Mouse (Mus musculus) CH12.LX (cell line): ENCODE data around the gene Csrp1. TPM values are rescaled to one million over a fixed set of nuclear protein-coding genes. Genes with fewer than 3 reads are reported as not detected.

Source experiments
- DNase-seq: peaks from one replicate; pipeline ENCODE4 v3.0.0-alpha.2; 2013; ENCODE audit errors: extremely low read depth
- H3K27ac ChIP-seq: 2 replicates; pipeline ENCODE4 v1.5.1; 2012; ENCODE audit warnings: low read depth, mild to moderate bottlenecking, control low read depth, moderate library complexity; ENCODE audit not compliant: insufficient read depth
- H3K27me3 ChIP-seq: replicated peaks from 2 replicates; pipeline ENCODE3; 2012; ENCODE audit warnings: inconsistent platforms
- H3K36me3 ChIP-seq, 2 experiments: replicated peaks in 1 of 2; 2 replicates each; pipeline versions ENCODE3 to v1.6.1; 2012; ENCODE audit warnings: inconsistent platforms in 1 of 2, low read length in 1 of 2, mild to moderate bottlenecking in 1 of 2, mixed read lengths in 1 of 2, moderate library complexity in 1 of 2; ENCODE audit not compliant: control insufficient read depth in 1 of 2, insufficient read depth in 1 of 2
- H3K4me1 ChIP-seq, 2 experiments: 2 replicates each; pipeline ENCODE4 v1.6.1; 2012; ENCODE audit warnings: inconsistent platforms in 1 of 2, moderate library complexity in 1 of 2; ENCODE audit not compliant: insufficient read depth in 2 of 2, control insufficient read depth in 1 of 2
- H3K4me2 ChIP-seq: 2 replicates; pipeline ENCODE4 v1.6.1; 2012; ENCODE audit warnings: low read depth, mild to moderate bottlenecking, control low read depth; ENCODE audit not compliant: poor library complexity, insufficient read depth, severe bottlenecking
- H3K4me3 ChIP-seq, 3 experiments: fragments of 150-350 bp in 1 of 3; sonication (generic) in 1 of 3; replicated peaks in 1 of 3; 2 replicates each; pipeline versions ENCODE3 to v1.5.1; 2011 to 2012; ENCODE audit warnings: low read depth in 2 of 3, low read length in 2 of 3, mild to moderate bottlenecking in 2 of 3, moderate library complexity in 2 of 3, control low read depth in 1 of 3, improper control_type of control experiment in 1 of 3, inconsistent platforms in 1 of 3, mixed read lengths in 1 of 3; ENCODE audit not compliant: poor library complexity in 1 of 3
- H3K79me2 ChIP-seq: replicated peaks from 2 replicates; pipeline ENCODE4 v1.6.1; 2012; ENCODE audit warnings: mild to moderate bottlenecking, moderate library complexity; ENCODE audit not compliant: control insufficient read depth, poor library complexity, insufficient read depth, severe bottlenecking; ENCODE audit errors: extremely low read depth
- H3K9ac ChIP-seq: 2 replicates; pipeline ENCODE4 v1.6.1; 2012; ENCODE audit warnings: low read depth, mild to moderate bottlenecking, control low read depth, moderate library complexity; ENCODE audit not compliant: insufficient read depth
- H3K9me3 ChIP-seq: replicated peaks from 2 replicates; pipeline ENCODE3; 2012; ENCODE audit warnings: low read length, inconsistent platforms, mixed read lengths
- CHD1 ChIP-seq: IDR thresholded peaks from 2 replicates; pipeline ENCODE4 v1.6.1; 2012; ENCODE audit warnings: low read depth, low read length, improper control_type of control experiment, inconsistent platforms
- CTCF ChIP-seq, 2 experiments: IDR thresholded peaks in 1 of 2; conservative IDR thresholded peaks in 1 of 2; 2 replicates each; pipeline ENCODE4 v1.5.1; 2011 to 2012; ENCODE audit warnings: low read depth in 2 of 2, low read length in 2 of 2, improper control_type of control experiment in 1 of 2, inconsistent platforms in 1 of 2, mild to moderate bottlenecking in 1 of 2, moderate library complexity in 1 of 2
- ELF1 ChIP-seq: IDR thresholded peaks from 2 replicates; pipeline ENCODE4 v1.6.1; 2014; ENCODE audit warnings: low read depth, mild to moderate bottlenecking, inconsistent platforms, low read length, improper control_type of control experiment
- ETS1 ChIP-seq: conservative IDR thresholded peaks from 2 replicates; pipeline ENCODE4 v1.6.1; 2012; ENCODE audit warnings: low read depth, mild to moderate bottlenecking, inconsistent platforms, low read length, improper control_type of control experiment, moderate library complexity
- IRF4 ChIP-seq: IDR thresholded peaks from 2 replicates; pipeline ENCODE4 v1.6.1; 2014; ENCODE audit warnings: low read depth, mild to moderate bottlenecking, inconsistent platforms, low read length, improper control_type of control experiment
- JUND ChIP-seq: conservative IDR thresholded peaks from 2 replicates; pipeline ENCODE4 v1.6.1; 2011; ENCODE audit warnings: low read depth, low read length, improper control_type of control experiment
- MAFK ChIP-seq: IDR thresholded peaks from 2 replicates; pipeline ENCODE4 v1.6.1; 2011; ENCODE audit warnings: low read length, improper control_type of control experiment; ENCODE audit not compliant: insufficient replicate concordance
- MAX ChIP-seq: IDR thresholded peaks from 2 replicates; pipeline ENCODE4 v1.6.1; 2011; ENCODE audit warnings: low read length, improper control_type of control experiment
- MEF2A ChIP-seq: IDR thresholded peaks from 2 replicates; pipeline ENCODE4 v1.6.1; 2014; ENCODE audit warnings: low read depth, mild to moderate bottlenecking, inconsistent platforms, low read length, improper control_type of control experiment, borderline replicate concordance
- MYC ChIP-seq: IDR thresholded peaks from 2 replicates; pipeline ENCODE4 v1.6.1; 2011; ENCODE audit warnings: low read depth, mild to moderate bottlenecking, improper control_type of control experiment, low read length
- NELFE ChIP-seq: IDR thresholded peaks from 2 replicates; pipeline ENCODE4 v1.6.1; 2011; ENCODE audit warnings: low read depth, low read length, improper control_type of control experiment
- POLR2A ChIP-seq: IDR thresholded peaks from 2 replicates; pipeline ENCODE4 v1.6.1; 2011; ENCODE audit warnings: low read depth, mild to moderate bottlenecking, improper control_type of control experiment, low read length
- RAD21 ChIP-seq: IDR thresholded peaks from 2 replicates; pipeline ENCODE4 v1.6.1; 2011; ENCODE audit warnings: low read depth, mild to moderate bottlenecking, low read length, improper control_type of control experiment, moderate library complexity
- RCOR1 ChIP-seq: conservative IDR thresholded peaks from 2 replicates; pipeline ENCODE4 v1.6.1; 2012; ENCODE audit warnings: low read depth, mild to moderate bottlenecking, inconsistent platforms, low read length, improper control_type of control experiment
- SMC3 ChIP-seq: IDR thresholded peaks from 2 replicates; pipeline ENCODE4 v1.6.1; 2011; ENCODE audit warnings: low read depth, low read length, improper control_type of control experiment
- TBP ChIP-seq: conservative IDR thresholded peaks from 2 replicates; pipeline ENCODE4 v1.6.1; 2011; ENCODE audit warnings: low read depth, low read length, improper control_type of control experiment
- TCF12 ChIP-seq: IDR thresholded peaks from 2 replicates; pipeline ENCODE4 v1.6.1; 2014; ENCODE audit warnings: low read depth, mild to moderate bottlenecking, inconsistent platforms, low read length, improper control_type of control experiment
- ZC3H11A ChIP-seq: IDR thresholded peaks from 2 replicates; pipeline ENCODE4 v1.6.1; 2012; ENCODE audit warnings: low read depth, mild to moderate bottlenecking, inconsistent platforms, low read length, improper control_type of control experiment
- ZKSCAN1 ChIP-seq: IDR thresholded peaks from 2 replicates; pipeline ENCODE4 v1.6.1; 2012; ENCODE audit warnings: low read depth, inconsistent platforms, low read length, improper control_type of control experiment, borderline replicate concordance
- dilution Hi-C: fragments of 300-500 bp; cut with MboI; formaldehyde crosslinking; loops from 2 replicates; pipeline ENCODE4 v1.14.3; 2020; ENCODE audit warnings: low sequenced_read_pairs; ENCODE audit not compliant: extremely low pct_unique_long_range_greater_than_20kb, extremely low pct_ligation_motif_present
- in situ Hi-C: fragments of 300-500 bp; cut with MboI; formaldehyde crosslinking; loops from 3 replicates; pipeline ENCODE4 v1.14.3; 2019; ENCODE audit warnings: low sequenced_read_pairs, low pct_ligation_motif_present, low pct_unique_long_range_greater_than_20kb, mixed read lengths
- polyA plus RNA-seq: library from polyadenylated mRNA; unstranded; fragments of >175 nt; gene quantifications from 2 replicates; pipeline ENCODE4 v1.2.1, GENCODE M21; 2012; ENCODE audit warnings: low read depth; ENCODE audit not compliant: insufficient read length
- total RNA-seq, 2 experiments: library from RNA; depleted of rRNA; stranded (reverse); fragments of 300-350 nt in 1 of 2; fragments of >200 nt in 1 of 2; gene quantifications; 2 replicates each; pipeline ENCODE4 v1.2.3; 2012 to 2014

Csrp1 gene
- total RNA-seq (2012; rRNA removed), result 50.7 and 54.3 TPM in 2 replicates
- 44.7 and 49.4 TPM in 2 replicates for total RNA-seq (2014; rRNA removed)
- 45.9 and 52.5 TPM in 2 replicates for polyA plus RNA-seq

DNA sequence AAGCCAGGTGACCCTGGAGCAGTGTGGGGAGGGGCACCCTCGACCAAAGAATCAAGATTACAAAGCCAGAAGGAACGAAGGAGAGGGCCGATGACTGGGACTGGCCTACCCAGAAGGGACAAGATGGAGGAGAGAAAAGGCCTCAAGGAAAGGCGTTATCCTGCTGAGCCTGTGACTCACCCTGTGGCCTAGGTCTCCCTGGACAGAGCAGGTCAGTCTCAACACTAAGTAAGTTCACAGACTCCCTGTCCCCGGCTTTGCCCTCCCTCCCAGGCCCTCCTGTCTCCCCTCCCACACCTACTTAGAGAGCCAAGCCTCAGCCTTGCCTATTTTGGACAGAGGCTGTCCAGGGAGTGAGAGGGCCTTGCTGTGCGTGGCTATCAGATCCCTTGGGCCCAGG, at the start of gene Csrp1:
TSS of gene Csrp1 (plus strand) at position 79 of the 400 bp plus-strand sequence.
- TF ChIP-seq POLR2A, result peak; percentile 43; the same call in 1 of the 2 replicates
- TF ChIP-seq TBP, result 0 out of 2 replicates have a peak, but pooled peaks have one; percentile 24
- TF ChIP-seq MEF2A, result no peak
- DNase-seq, result no peak
- Histone ChIP-seq H3K4me3 (peak within 1 kb of the TSS; percentile 49 to 62 (median 54)), H3K4me1 (peaks cover 4 to 17% of the 10 kb centered on the region in 2 experiments; a peak in 3 of 4 replicates), H3K27me3 (no peaks in the 10 kb centered on the region), H3K9me3 (no peaks in the 10 kb centered on the region), H3K79me2 (no peaks in the 10 kb centered on the region), H3K9ac (peak within 1 kb of the TSS; percentile 71), H3K27ac (peak within 1 kb of the TSS; percentile 11; the same call in 1 of the 2 replicates), H3K36me3 (peaks cover 0 to 3% of the 10 kb centered on the region in 2 experiments), H3K4me2 (peak within 1 kb of the TSS; percentile 78)
- in situ Hi-C loops, result loop anchor here (5.0 kb wide), 2 partner anchors 37 to 62 kb away; no protein-coding TSS in a partner anchor
- dilution Hi-C loops, result no loop called here

DNA sequence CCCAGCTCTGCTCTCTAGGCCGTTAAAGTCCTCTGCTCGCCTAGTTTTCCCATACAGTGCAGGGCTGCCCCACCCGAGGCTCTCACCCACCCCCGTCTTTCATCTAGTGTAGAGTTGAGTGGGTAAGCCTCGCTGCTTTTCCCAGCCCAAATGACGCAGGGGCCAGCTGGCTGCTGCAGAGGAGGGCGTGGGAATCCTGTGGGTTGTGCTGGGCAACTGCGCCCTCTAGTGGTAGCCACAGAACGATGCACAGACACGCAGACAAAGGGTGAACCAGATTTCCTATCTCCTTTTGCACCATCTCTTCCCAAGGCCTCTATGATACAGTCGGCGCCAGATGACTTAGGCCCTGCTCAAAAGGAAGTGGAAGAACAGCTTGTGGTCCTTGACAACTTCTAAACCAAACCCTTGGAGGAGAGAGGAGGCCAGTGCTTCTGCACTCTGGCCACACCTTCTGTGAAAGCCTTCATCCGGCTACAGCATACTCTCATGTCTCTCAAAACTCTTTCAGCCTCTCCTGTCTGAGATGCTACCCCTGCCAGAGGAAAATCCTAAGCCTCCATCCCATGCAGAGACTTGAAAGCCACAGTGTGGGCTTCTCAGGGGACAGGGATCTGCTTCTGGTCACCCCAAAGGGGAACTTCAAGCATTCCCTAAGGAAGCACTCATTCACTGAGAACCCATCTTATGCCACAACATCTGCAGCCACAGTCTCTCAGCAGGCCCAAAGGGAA, 49.3 kb upstream of the Csrp1 start:
- dilution Hi-C loops, result no loop called here
- Histone ChIP-seq H3K4me1 (no peaks in the 10 kb centered on the region), H3K4me3 (no peak overlapping the region)

DNA sequence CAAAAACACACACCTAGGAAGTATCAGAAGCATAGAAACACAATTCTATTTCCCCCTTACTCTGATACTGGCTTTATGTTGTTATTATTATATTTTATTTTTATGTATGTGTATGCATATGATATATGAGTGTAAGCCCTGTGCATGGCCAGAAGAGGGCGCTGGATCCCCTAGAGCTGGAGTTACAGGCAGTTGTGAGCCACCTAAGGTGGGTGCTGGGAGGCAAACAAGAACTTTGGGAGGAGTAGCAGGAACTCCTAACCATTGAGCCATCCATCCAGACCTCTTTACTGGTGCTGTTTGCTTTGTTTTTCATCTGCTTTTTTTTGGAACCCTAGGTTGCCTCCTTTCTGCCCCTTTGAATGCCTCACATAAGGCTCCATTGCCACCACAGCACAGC, 48.5 kb upstream of the Csrp1 start:
- no peaks in the 10 kb centered on the region for H3K36me3 ChIP-seq
- H3K27me3 ChIP-seq, result peaks cover 74% of the 10 kb centered on the region
- H3K9ac ChIP-seq, result no peak overlapping the region
- no peak overlapping the region for H3K4me3 ChIP-seq
- no peak for DNase-seq
- no peaks in the 10 kb centered on the region for H3K79me2 ChIP-seq
- no peak overlapping the region for H3K4me2 ChIP-seq
- in situ Hi-C loops, result loop anchor here (5.0 to 25.0 kb wide), 3 partner anchors 124 to 509 kb away; partner anchors contain the start of genes Gpr37l1 and Ipo9
- dilution Hi-C loops, result no loop called here
- TF ChIP-seq CTCF (conservative IDR thresholded peaks at IDR 0.05 in 1 of 2, IDR thresholded peaks at IDR 0.05 in 1 of 2; ENCODE audit: low read depth in 2 of 2, low read length in 2 of 2) (peak in 1 of 2 experiments; percentile 38; a peak in 2 of 4 replicates), MAFK (no peak)
- TF ChIP-seq, all 38 proteins: peak for 1
- Histone ChIP-seq H3K4me1 (no peaks in the 10 kb centered on the region), H3K9me3 (no peaks in the 10 kb centered on the region), H3K27ac (no peak overlapping the region)

More for the DNA sequence above, 49.3 kb upstream of the Csrp1 start:
- TF ChIP-seq MAX, result peak; percentile 39; the same call in 1 of the 2 replicates
- TF ChIP-seq TCF12, result peak; percentile 39; the same call in 1 of the 2 replicates
- no peak for TF ChIP-seq POLR2A
- TF ChIP-seq CHD1, result no peak
- TF ChIP-seq IRF4, result peak; percentile 40; the same call in 1 of the 2 replicates
- no peak for TF ChIP-seq MAFK
- TF ChIP-seq RAD21, result peak; percentile 96
- peak; percentile 95 for TF ChIP-seq SMC3
- TF ChIP-seq ETS1, result peak; percentile 73
- no peak for TF ChIP-seq RCOR1
- TF ChIP-seq NELFE, result peak; percentile 34; the same call in 1 of the 2 replicates
- TF ChIP-seq JUND, result no peak
- TF ChIP-seq ZKSCAN1, result no peak
- peak; percentile 26; the same call in 1 of the 2 replicates for TF ChIP-seq ELF1
- peak; percentile 61 for TF ChIP-seq ZC3H11A
- TF ChIP-seq CTCF (conservative IDR thresholded peaks at IDR 0.05 in 1 of 2, IDR thresholded peaks at IDR 0.05 in 1 of 2; ENCODE audit: low read depth in 2 of 2, low read length in 2 of 2), result peak; percentile 86 to 97
- peak; percentile 64; the same call in 1 of the 2 replicates for TF ChIP-seq MYC
- peaks cover 70% of the 10 kb centered on the region for H3K27me3 ChIP-seq
- no peak overlapping the region for H3K27ac ChIP-seq
- no peak overlapping the region for H3K9ac ChIP-seq
- H3K36me3 ChIP-seq, result no peaks in the 10 kb centered on the region
- DNase-seq, result peak; percentile 65
- no peak overlapping the region for H3K4me2 ChIP-seq
- in situ Hi-C loops, result loop anchor here (5.0 to 25.0 kb wide), 3 partner anchors 123 to 508 kb away; partner anchors contain the start of genes Gpr37l1 and Ipo9
- no peaks in the 10 kb centered on the region for H3K79me2 ChIP-seq
- no peaks in the 10 kb centered on the region for H3K9me3 ChIP-seq
